Mouse (Mus musculus) thymus, postnatal 25 days (tissue): ENCODE measurements around the gene Safb.

Experiments used
- DNase-seq: peaks from one replicate; pipeline ENCODE4 v3.0.0; 2022

Safb gene

GRCm38 (mm10) chr17:56561866-56562265, 22.8 kb upstream of the Safb start:
- DNase-seq = no peak

- DNase-seq = no peak
Measured at GRCm38 (mm10) chr17:56566293-56566692, 18.3 kb upstream of the Safb start.

DNA sequence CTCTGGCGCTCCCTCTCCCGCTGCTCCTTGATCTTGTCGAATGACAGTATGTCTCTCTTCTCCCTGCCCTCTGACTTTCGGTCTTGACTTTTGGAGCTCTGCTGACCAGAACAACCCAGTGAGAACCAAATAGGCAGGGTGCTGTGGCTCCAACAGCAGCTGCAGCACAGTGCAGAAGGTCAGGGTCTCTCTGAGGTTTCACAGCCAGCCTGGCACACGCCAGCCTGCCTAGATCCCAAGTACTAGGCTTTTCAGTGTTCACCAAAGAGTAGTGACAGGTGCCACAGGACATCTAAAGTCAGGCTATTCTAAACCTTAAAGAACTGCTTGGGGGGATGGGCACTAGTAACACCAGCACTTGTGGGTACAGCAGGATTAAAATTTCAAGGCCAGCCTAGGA, 17.7 kb upstream of the Safb start:
- no peak for DNase-seq

DNA sequence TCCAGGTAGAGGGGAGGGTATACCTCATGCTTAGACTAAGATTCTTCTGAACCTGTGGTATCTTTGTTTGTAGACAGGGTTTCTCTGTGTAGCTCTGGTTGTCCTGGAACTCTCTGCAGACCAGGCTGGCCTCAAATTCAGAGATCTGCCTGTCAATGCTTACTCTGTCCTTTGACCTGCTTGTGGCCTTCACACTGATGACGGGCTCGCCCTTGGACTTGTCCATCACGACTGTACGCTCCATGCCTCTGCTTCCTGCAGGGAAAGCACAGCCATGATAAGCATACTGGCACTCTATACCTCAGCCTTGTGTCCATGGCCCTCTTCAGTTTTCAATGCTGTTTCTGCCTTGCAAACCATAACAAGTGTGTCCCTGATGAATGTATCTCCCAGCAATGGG, 17.3 kb upstream of the Safb start:
- no peak for DNase-seq

DNA sequence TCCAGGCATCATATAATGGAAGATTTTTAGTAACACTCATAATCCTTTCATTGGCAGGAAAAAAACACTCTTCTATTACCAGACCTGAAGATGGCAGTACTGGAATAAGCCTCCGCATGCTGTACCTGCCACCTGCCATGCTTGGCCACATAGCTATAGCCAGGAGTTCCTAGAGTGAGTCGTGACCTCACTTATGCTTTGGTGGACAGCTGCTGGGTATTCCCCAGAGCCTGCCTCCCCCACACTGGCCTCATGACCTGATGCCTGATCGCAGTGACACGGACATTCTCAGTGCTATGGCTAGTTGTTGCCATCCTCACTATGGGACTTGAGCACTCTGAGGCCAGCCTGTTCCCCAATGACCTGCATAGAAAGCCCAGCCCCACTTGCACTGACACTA, 14.3 kb upstream of the Safb start:
- no peak for DNase-seq

GRCm38 (mm10) chr17:56572154-56572553, 12.5 kb upstream of the Safb start:
- DNase-seq = no peak

GRCm38 (mm10) chr17:56572939-56573338, 11.7 kb upstream of the Safb start:
- DNase-seq = no peak

DNA sequence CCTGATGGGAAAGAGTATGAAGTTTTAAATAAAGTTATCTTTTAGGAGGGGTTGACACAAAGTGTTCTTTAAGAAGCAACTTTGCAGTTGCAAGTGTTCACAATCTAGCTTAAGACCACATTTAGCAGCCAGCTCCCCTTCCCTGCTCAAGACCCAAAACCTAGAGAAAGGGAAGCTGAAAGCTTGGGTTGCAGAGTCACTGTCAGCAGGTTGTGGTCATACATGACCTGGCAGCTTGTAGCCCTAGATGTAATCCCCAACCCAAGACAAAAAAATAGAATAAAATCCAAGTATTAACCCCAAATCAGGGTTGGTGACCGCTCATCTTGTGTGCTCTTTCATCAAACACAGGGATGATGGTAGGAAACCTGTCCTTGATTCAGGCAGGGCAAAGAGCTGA, 1.6 kb upstream of the Safb start:
- DNase-seq = no peak

GRCm38 (mm10) chr17:56583611-56584256, 891 bp upstream of the Safb start:
- DNase-seq = no peak

- DNase-seq = no peak
Measured at GRCm38 (mm10) chr17:56585171-56585821, 671 bp downstream of the Safb start.

- DNase-seq = no peak
Measured at GRCm38 (mm10) chr17:56587773-56588172, 3.1 kb downstream of the Safb start.

GRCm38 (mm10) chr17:56588921-56589320, 4.3 kb downstream of the Safb start:
- DNase-seq = no peak

- no peak for DNase-seq
Measured at GRCm38 (mm10) chr17:56592553-56592952, 7.9 kb downstream of the Safb start.

- DNase-seq = no peak
Measured at GRCm38 (mm10) chr17:56593527-56594271, 9.1 kb downstream of the Safb start.

GRCm38 (mm10) chr17:56603186-56604069, 18.8 kb downstream of the Safb start:
- no peak for DNase-seq

- DNase-seq = no peak
Measured at GRCm38 (mm10) chr17:56604070-56604380, 19.4 kb downstream of the Safb start.

DNA sequence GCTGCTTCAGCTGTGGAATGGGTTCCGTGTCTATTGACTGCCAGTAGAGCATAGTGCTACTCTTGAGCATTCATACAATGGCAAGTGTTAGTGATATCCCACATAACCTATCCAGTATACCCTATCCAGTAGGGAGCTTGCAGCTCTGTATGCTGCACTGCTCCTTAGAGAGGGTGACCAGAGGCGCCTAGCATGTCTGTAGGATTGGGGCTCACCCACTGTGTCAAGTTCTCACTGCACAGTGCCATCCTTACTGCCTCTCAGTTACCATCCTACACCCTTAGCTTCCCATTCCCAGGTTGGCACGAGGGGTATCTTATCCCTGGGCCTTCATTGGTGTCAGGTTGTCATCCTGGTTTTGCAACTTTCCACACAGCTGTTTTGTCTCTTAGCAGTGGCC, 19.8 kb downstream of the Safb start:
- no peak for DNase-seq

- no peak for DNase-seq
Measured at GRCm38 (mm10) chr17:56605431-56605830, 20.8 kb downstream of the Safb start.

GRCm38 (mm10) chr17:56607521-56608062, 23.0 kb downstream of the Safb start:
- no peak for DNase-seq

DNA sequence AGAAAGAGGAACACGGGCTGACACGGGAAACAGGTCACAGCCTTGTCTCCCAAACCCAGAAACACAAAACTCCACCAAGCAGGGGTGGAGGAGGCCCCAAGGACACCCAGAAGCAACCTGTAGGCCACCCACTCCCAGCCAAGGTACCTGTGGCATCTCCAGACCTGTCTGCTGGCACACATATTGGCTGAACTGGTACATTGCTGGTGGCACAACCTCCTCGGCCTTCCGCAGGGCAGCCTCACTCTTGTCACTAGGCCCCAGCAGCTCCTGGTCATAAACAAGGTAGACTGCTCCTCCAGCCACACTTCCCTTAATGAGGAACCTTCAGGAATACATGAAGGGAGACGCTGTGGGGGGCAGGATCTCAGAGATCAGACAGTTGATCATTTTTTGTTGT, 24.1 kb downstream of the Safb start:
- DNase-seq = no peak

DNA sequence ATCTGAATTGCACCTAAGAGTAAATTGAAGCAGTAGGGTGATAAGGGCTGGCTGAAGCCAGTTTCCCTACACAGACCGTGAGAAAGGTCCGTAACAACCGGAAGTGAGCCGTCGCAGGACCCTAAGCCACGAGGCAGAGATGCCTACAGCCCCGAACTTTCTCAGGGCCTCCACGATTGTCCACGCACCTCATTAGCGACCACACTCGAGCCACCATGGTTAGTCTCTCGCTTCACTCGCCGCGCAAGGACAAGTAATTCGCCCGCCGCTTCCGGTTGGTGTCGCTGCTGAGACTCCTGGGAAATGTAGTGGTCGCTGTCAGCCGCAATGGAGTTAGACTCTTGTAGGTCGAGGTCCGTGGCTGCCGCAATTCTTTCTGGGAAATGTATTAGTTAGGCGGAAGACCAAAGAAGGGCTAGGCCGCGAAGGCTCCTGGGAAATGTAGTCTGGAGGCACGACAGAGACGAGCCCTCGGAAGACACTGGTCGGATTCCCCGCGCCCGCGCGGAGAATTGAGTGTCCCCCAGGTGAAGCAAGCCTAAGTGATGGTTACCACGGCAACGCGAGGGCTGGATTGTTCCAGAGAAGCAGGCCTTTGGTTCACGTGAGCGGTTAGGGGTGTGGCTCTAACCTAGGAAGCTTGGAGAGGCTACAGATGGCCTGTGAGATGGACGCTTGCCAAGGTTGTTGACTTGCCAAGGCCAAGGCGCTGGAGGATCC, 25.0 kb downstream of the Safb start, which contains the start of gene 2410015M20Rik:
Gene 2410015M20Rik (minus strand): TSS at position 320 of the 720 bp plus-strand sequence.
- peak; percentile 92 for DNase-seq

- DNase-seq = no peak
Measured at GRCm38 (mm10) chr17:56611323-56611722, 26.7 kb downstream of the Safb start.
